Mouse (Mus musculus) urinary bladder, postnatal 10 days (tissue): Measurements from ENCODE around the gene Prss29.

Source experiments
- DNase-seq: peaks from one replicate; pipeline ENCODE4 v3.0.0; 2022; ENCODE audit warnings: low spot score

Prss29 gene

DNA sequence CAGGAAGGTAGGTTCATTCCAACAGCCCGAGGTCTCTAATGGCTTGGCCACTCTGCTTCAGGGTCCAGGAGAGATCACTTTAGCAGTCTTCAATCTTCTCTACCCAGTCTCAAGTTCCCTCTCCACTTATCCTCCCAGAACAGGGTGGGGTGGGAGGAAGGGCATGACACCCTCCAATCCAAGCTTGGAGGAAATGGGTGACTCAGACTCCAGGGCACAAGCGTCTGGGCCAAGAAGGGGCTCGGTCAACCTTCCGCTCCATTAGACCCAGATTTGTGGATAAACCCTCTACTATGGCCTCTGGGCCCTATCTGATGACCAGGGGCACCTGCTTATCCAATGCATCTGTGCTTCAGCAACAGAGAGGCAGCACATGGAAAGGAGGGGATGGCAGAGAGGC lies 27.0 kb downstream of the Prss29 start, which contains the start of gene Tpsab1:
TSS of gene Tpsab1 (minus strand) at position 101 of the 400 bp plus-strand sequence.
- no peak for DNase-seq

GRCm38 (mm10) chr17:25361291-25361690 lies 42.8 kb downstream of the Prss29 start:
- no peak for DNase-seq

- DNase-seq = no peak
Observed at GRCm38 (mm10) chr17:25363726-25364125, 45.3 kb downstream of the Prss29 start.

GRCm38 (mm10) chr17:25366005-25366404 lies 47.6 kb downstream of the Prss29 start, which contains the start of gene Tpsb2:
Gene Tpsb2, plus strand, starts transcription at chr17:25366305.
- no peak for DNase-seq

DNA sequence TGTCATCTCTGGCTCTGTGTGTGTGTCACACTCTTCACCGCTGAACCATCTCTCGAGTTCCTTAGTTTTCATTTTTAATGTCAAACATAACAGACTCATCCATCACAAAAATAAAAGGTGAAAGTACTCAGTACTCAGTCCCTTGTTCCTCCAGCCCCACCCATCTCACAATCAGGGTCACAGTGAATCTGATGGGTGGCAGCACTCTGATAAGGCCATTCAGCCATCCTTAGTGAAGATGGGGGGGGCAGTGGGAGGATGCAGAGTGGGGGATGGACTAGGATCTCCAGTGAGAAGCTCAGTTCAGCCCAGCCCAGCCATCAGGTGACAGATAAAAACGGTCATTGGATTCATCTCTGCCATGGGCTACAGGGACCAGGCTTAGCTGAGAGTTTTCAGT lies 50.5 kb downstream of the Prss29 start, which contains the start of gene Tpsg1:
TSS of gene Tpsg1 (plus strand) at position 301 of the 400 bp plus-strand sequence.
- DNase-seq = no peak
